Mouse (Mus musculus) liver, postnatal 0 days (tissue): ENCODE data around the gene Trim58.

Source experiments
- CTCF ChIP-seq: sonication (generic); IDR thresholded peaks from 2 replicates; pipeline ENCODE4 v1.5.1; 2016; ENCODE audit warnings: antibody characterized with exemption, low read depth
- EP300 ChIP-seq: IDR thresholded peaks from 2 replicates; pipeline ENCODE4 v1.6.1; 2016; ENCODE audit warnings: antibody characterized with exemption, low read depth, mild to moderate bottlenecking

- TF ChIP-seq CTCF (no peak), EP300 (no peak)
Observed at GRCm38 (mm10) chr11:58630401-58630800, 9.9 kb upstream of the Trim58 start, which contains the start of gene Olfr323.
